Mouse (Mus musculus): ENCODE measurements around the gene Ifi207. TPM values are rescaled to one million over a fixed set of nuclear protein-coding genes. Genes with fewer than 3 reads are reported as not detected.
"Not testable (repeated sequence)": the region's sequence is repeated elsewhere in the genome, so short reads cannot be mapped to it uniquely, and the experiment has no call there.

Ifi207 gene
- polyA plus RNA-seq (2015; fragmentation: Nextera tagmentation; extraction: Ambion mirVana), result 0.69 and 0.96 TPM in 2 replicates

- H3K9me3 ChIP-seq, result no peaks in the 10 kb centered on the region
- no peak within 1 kb of the TSS for H3K4me3 ChIP-seq
- no peaks in the 10 kb centered on the region for H3K36me3 ChIP-seq
- 81% methylated on average over 4 of the region's 4 CpGs for WGBS
- no peaks in the 10 kb centered on the region for H3K4me1 ChIP-seq (replicated peaks)
- no peak within 1 kb of the TSS for H3K9ac ChIP-seq
- no peak for ATAC-seq (ENCODE audit: low read depth)
- no peak within 1 kb of the TSS for H3K4me2 ChIP-seq
- no peaks in the 10 kb centered on the region for H3K27me3 ChIP-seq
- H3K27ac ChIP-seq (replicated peaks), result no peak within 1 kb of the TSS
These were observed at the start of gene Ifi207 for GRCm38 (mm10) chr1:173741656-173742055. Gene Ifi207 (minus strand): TSS chr1:173741747.

DNA sequence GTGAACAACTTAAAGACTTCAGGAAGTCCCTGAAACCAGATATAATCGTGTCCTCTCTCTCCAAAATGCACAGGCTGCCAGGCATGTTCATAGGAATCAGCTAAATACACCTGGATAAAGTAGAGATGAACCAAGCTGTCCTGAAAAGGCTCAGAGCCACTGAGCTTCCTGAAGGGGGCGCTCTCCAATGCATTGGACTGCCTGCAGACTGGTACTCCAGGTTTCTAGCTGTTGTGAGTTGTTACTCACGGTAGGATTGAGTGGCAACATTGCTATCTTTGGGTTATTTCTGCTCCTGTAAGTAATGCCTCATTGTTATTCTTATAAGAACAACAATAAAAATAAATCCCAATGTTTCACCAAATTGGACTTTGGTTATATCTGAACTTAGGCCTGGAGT lies 31.9 kb upstream of the Ifi207 start:
- H3K9me3 ChIP-seq; H3K4me1 ChIP-seq (replicated peaks); H3K9ac ChIP-seq; H3K27ac ChIP-seq (replicated peaks); H3K27me3 ChIP-seq; H3K4me3 ChIP-seq; H3K36me3 ChIP-seq; ATAC-seq (ENCODE audit: low read depth); H3K4me2 ChIP-seq: not testable (repeated sequence)
- WGBS, result 54% methylated on average over 3 of the region's 3 CpGs

DNA sequence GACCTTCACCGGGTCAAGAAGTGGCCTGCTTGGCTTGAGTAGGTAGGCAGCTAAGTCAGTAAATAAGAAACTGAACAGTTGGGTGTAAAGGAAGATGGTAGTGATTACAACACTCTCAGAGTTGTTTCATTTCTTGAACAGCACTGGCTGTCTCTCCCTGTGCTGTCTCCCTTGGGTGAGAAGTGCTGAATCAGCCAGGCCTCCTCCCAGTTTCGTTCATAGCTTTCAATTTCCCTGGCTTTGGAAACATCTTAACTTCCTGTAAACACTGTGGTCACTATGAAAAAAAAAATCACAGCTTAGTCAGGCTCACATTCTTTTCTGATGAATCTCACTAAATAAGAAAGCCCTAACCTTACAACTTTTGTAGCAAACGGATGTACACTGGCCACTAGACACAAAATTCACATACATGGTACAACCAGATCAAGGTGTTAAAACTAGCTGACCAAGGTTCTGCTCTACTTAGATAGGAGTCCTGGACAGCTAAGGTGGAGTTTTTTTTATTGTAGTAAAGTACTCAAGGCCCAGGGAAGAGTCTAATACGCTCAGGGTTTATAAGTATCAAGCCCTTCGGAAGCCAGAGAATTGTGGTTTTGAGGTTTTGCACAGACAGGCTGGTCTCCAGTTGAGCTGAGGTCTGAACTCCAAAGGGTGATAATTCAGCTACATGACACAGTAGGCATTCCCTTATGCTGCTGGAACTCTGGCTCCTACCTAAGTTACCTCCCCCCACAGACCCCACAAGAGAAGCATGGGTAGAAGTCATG lies 25.5 kb upstream of the Ifi207 start, which contains the start of gene Ifi204:
Ifi204 (minus strand) TSS at position 96 of the 770 bp plus-strand sequence.
- not testable (repeated sequence) for H3K4me3 ChIP-seq; H3K36me3 ChIP-seq; H3K4me1 ChIP-seq (replicated peaks); ATAC-seq (ENCODE audit: low read depth); H3K27me3 ChIP-seq; H3K9me3 ChIP-seq; H3K9ac ChIP-seq; H3K27ac ChIP-seq (replicated peaks); H3K4me2 ChIP-seq
- 88% methylated on average over 5 of the region's 5 CpGs for WGBS

GRCm38 (mm10) chr1:173760032-173760431 lies 18.5 kb upstream of the Ifi207 start:
- 89% methylated on average over 5 of the region's 5 CpGs for WGBS
- not testable (repeated sequence) for H3K9me3 ChIP-seq; ATAC-seq (ENCODE audit: low read depth)

GRCm38 (mm10) chr1:173742262-173742661 lies 715 bp upstream of the Ifi207 start:
- WGBS, result 75% methylated on average over 1 of the region's 1 CpGs
- H3K9ac ChIP-seq, result no peak overlapping the region
- H3K4me1 ChIP-seq (replicated peaks), result no peaks in the 10 kb centered on the region
- no peaks in the 10 kb centered on the region for H3K36me3 ChIP-seq
- H3K4me3 ChIP-seq, result no peak overlapping the region
- ATAC-seq (ENCODE audit: low read depth), result no peak
- H3K9me3 ChIP-seq, result no peaks in the 10 kb centered on the region
- no peak overlapping the region for H3K27ac ChIP-seq (replicated peaks)
- H3K27me3 ChIP-seq, result no peaks in the 10 kb centered on the region
- H3K4me2 ChIP-seq, result no peak overlapping the region

More at GRCm38 (mm10) chr1:173760032-173760431, 18.5 kb upstream of the Ifi207 start:
- not testable (repeated sequence) for H3K36me3 ChIP-seq; H3K27ac ChIP-seq (replicated peaks); H3K4me2 ChIP-seq; H3K4me3 ChIP-seq; H3K9ac ChIP-seq; H3K27me3 ChIP-seq; H3K4me1 ChIP-seq (replicated peaks)

DNA sequence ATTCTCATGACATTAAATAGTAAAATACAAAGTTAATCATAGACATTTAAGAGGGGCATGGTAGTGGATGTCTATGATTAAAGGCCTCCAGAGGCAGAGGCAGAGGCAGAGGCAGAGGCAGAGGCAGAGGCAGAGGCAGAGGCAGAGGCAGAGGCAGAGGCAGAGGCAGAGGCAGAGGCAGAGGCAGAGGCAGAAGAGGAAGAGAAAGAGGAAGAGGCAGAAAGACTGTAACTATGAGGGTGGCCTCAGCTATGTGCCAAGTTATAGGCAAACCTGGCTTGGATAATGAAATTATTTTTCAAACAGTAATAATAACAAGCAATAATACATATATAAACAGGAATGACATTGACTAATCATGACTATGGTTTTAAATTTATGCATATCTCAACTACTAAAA lies 1.0 kb downstream of the Ifi207 start:
- no peak for ATAC-seq (ENCODE audit: low read depth)
- no peaks in the 10 kb centered on the region for H3K36me3 ChIP-seq
- H3K9me3 ChIP-seq, result no peaks in the 10 kb centered on the region
- H3K27me3 ChIP-seq, result no peaks in the 10 kb centered on the region
- H3K9ac ChIP-seq, result no peak overlapping the region
- H3K4me1 ChIP-seq (replicated peaks), result no peaks in the 10 kb centered on the region
- no peak overlapping the region for H3K27ac ChIP-seq (replicated peaks)
- H3K4me2 ChIP-seq, result no peak overlapping the region
- H3K4me3 ChIP-seq, result no peak overlapping the region

DNA sequence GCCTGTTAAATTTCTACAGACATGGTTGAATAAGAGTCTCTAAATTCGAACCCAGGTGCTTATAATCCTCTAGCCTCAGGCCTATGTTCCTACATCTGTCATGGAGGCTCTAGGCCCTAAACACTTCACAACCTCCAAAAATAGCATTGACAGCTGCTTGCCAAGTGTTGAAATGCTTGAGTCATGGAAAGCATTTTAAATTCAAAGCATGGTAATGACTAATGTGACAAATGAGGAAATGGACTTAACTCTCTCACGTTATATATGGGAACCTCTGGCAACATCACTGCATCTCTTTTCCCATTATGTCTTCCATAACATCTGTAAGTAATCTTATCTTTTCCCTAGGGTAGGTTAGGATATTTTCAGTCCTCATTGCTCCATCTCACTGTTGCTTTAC lies 4.6 kb downstream of the Ifi207 start:
- no peak overlapping the region for H3K4me2 ChIP-seq
- no peak overlapping the region for H3K9ac ChIP-seq
- H3K4me3 ChIP-seq, result no peak overlapping the region
- WGBS, result 66% methylated on average over 2 of the region's 2 CpGs
- no peaks in the 10 kb centered on the region for H3K9me3 ChIP-seq
- no peaks in the 10 kb centered on the region for H3K27me3 ChIP-seq
- ATAC-seq (ENCODE audit: low read depth), result no peak
- H3K27ac ChIP-seq (replicated peaks), result no peak overlapping the region
- H3K36me3 ChIP-seq, result no peaks in the 10 kb centered on the region
- no peaks in the 10 kb centered on the region for H3K4me1 ChIP-seq (replicated peaks)

- not testable (repeated sequence) for H3K27me3 ChIP-seq; H3K9me3 ChIP-seq; H3K9ac ChIP-seq; H3K4me2 ChIP-seq; H3K27ac ChIP-seq (replicated peaks); ATAC-seq (ENCODE audit: low read depth); H3K4me1 ChIP-seq (replicated peaks); H3K36me3 ChIP-seq; H3K4me3 ChIP-seq
- WGBS, result 90% methylated on average over 4 of the region's 4 CpGs
These were observed 6.5 kb downstream of the Ifi207 start for GRCm38 (mm10) chr1:173735015-173735414.

DNA sequence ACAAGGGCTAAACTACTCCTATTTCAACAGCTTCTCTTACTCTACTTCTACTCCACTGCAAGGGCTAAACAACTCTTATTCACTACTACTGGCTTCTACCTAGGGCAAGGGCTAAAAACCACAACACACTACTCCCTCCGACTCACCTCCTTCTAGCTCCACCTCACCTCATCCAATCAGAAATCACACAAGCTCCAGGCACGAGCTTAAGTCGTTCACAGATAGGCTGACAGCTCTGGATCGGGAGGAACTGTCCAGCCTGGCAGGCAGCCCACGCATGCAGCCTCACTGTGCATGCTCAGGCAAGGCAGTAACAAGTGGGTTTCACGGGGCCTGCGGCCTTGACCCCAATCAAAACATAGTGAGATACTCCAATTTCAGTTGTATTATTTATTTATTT lies 8.3 kb downstream of the Ifi207 start:
- Histone ChIP-seq H3K36me3 (no peaks in the 10 kb centered on the region), H3K9ac (no peak overlapping the region), H3K4me1 (replicated peaks) (no peaks in the 10 kb centered on the region), H3K27ac (replicated peaks) (no peak overlapping the region), H3K4me2 (no peak overlapping the region), H3K27me3 (no peaks in the 10 kb centered on the region), H3K9me3 (no peaks in the 10 kb centered on the region), H3K4me3 (no peak overlapping the region)
- ATAC-seq (ENCODE audit: low read depth), result no peak
- 45% methylated on average over 7 of the region's 7 CpGs for WGBS

DNA sequence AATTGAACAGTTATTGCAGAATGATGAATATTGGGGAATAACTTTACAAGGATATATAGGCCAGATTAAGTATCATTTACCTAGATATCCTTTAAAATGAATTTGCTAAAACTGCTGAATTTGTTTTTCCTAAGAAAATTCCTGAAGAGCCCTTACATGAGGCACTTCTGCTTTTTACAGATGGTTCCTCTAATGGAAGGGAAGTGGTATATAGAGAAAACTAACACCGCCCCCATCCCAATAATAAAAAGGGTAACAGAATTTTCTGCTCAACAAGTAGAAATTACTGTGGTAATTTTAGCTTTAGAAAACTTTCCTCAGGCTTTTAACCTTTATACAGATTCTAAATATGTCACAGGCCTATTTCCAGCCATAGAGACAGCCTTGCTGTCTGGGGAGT lies 47.3 kb downstream of the Ifi207 start:
- Histone ChIP-seq H3K4me2 (no peak overlapping the region), H3K27me3 (no peaks in the 10 kb centered on the region), H3K36me3 (no peaks in the 10 kb centered on the region), H3K4me1 (replicated peaks) (no peaks in the 10 kb centered on the region), H3K4me3 (no peak overlapping the region), H3K9me3 (no peaks in the 10 kb centered on the region), H3K27ac (replicated peaks) (no peak overlapping the region), H3K9ac (no peak overlapping the region)
- no peak for ATAC-seq (ENCODE audit: low read depth)
- WGBS, result 98% methylated on average over 1 of the region's 1 CpGs

- not testable (repeated sequence) for H3K27ac ChIP-seq (replicated peaks); H3K4me2 ChIP-seq; H3K4me1 ChIP-seq (replicated peaks); ATAC-seq (ENCODE audit: low read depth); H3K36me3 ChIP-seq; H3K9ac ChIP-seq; H3K27me3 ChIP-seq; H3K4me3 ChIP-seq; H3K9me3 ChIP-seq
- 80% methylated on average over 1 of the region's 1 CpGs for WGBS
These were observed 62.9 kb downstream of the Ifi207 start for GRCm38 (mm10) chr1:173678605-173679004.

DNA sequence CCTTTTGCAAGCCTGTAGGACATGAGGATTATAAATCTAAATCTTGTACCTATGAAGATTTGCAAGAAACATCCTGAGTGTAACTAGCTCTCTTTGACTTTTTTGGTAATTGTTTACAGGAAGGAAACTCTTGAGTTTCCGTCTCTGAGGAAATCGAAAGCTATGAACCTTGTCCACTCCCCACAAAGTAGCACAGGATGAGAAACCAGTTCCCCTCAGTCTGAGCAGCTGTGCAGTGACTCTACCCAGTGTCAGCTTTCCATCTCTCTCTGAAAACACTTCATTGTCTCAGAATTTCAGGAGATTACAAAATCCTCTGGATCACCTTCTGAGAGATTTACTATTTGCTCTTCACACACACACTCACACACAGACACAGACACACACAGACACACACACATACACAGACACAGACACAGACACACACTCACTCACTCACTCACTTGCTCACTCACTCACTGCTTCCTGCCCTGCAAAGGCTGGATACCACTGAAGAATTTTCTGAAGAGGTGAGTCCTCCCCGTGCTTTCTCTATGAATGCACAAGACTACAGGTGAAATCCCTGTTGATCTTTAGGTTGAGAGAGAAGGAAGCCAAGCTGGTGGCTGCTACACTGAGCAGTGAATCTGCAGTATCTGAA lies 68.0 kb downstream of the Ifi207 start, which contains the start of gene Ifi208:
Ifi208 (plus strand) TSS at position 218 of the 640 bp plus-strand sequence.
- not testable (repeated sequence) for H3K4me3 ChIP-seq; H3K27me3 ChIP-seq; H3K9ac ChIP-seq; H3K9me3 ChIP-seq; ATAC-seq (ENCODE audit: low read depth); H3K4me2 ChIP-seq; H3K36me3 ChIP-seq; H3K27ac ChIP-seq (replicated peaks); H3K4me1 ChIP-seq (replicated peaks)
- WGBS, result 52% methylated on average over 3 of the region's 3 CpGs

Data from neural tube, embryonic 13.5 days (tissue).